Mouse (Mus musculus) neural tube, embryonic 11.5 days (tissue): ENCODE data around the gene Edn2. TPM values are rescaled to one million over a fixed set of nuclear protein-coding genes. Genes with fewer than 3 reads are reported as not detected.

ENCODE experiments used
- ATAC-seq: fragments of 200-750 bp; cut with Nextera tagmentation; 2 replicates; pipeline ENCODE4 v1.8.0; 2017; ENCODE audit warnings: moderate number of reproducible peaks, mild to moderate bottlenecking, moderate TSS enrichment, moderate library complexity; ENCODE audit not compliant: insufficient read depth, low FRiP score, low TSS enrichment
- DNase-seq: peaks from one replicate; pipeline ENCODE4 v3.0.0-alpha.2; 2015; ENCODE audit warnings: low spot score
- H3K27ac ChIP-seq: fragments of 300-500 bp; sonication (generic); 2 replicates; pipeline ENCODE4 v1.5.1; 2014; ENCODE audit warnings: low read depth, mild to moderate bottlenecking, low read length
- H3K27me3 ChIP-seq: fragments of 300-500 bp; sonication (generic); 2 replicates; pipeline ENCODE4 v1.6.1; 2014; ENCODE audit warnings: mild to moderate bottlenecking, low read length, mixed read lengths; ENCODE audit not compliant: control insufficient read depth, insufficient read depth
- H3K36me3 ChIP-seq: fragments of 300-500 bp; sonication (generic); 2 replicates; pipeline ENCODE4 v1.6.1; 2014; ENCODE audit warnings: mild to moderate bottlenecking, low read length, moderate library complexity, mixed read lengths; ENCODE audit not compliant: control insufficient read depth, insufficient read depth
- H3K4me1 ChIP-seq: fragments of 300-500 bp; sonication (generic); 2 replicates; pipeline ENCODE4 v1.6.1; 2014; ENCODE audit warnings: low read length, mixed read lengths; ENCODE audit not compliant: control insufficient read depth, insufficient read depth
- H3K4me2 ChIP-seq: fragments of 300-500 bp; sonication (generic); 2 replicates; pipeline ENCODE4 v1.6.1; 2014; ENCODE audit warnings: low read depth, mild to moderate bottlenecking, moderate library complexity
- H3K4me3 ChIP-seq: fragments of 300-500 bp; sonication (generic); 2 replicates; pipeline ENCODE4 v1.5.1; 2014; ENCODE audit warnings: low read depth, low read length
- H3K9ac ChIP-seq: fragments of 300-500 bp; sonication (generic); 2 replicates; pipeline ENCODE4 v1.6.1; 2014; ENCODE audit warnings: mild to moderate bottlenecking, low read length
- H3K9me3 ChIP-seq: fragments of 300-500 bp; sonication (generic); 2 replicates; pipeline ENCODE4 v1.6.1; 2016; ENCODE audit warnings: low read length; ENCODE audit not compliant: control insufficient read depth
- WGBS: fragments of 180-500 bp; shearing (Covaris S2); extraction: QIAGEN DNeasy Blood & Tissue Kit; methylation state at CpG from one replicate; pipeline ENCODE4 v1.1.7; 2014; 5-methylcytosine and 5-hydroxymethylcytosine counted together
- polyA plus RNA-seq: library from polyadenylated mRNA; unstranded; fragments of >200 nt; fragmentation: Nextera tagmentation; extraction: Ambion mirVana; gene quantifications from 2 replicates; pipeline ENCODE4 v1.2.1, GENCODE M21; 2014

Gene Edn2
- polyA plus RNA-seq, 1 experiment from 2014 or later = not detected

GRCm38 (mm10) chr4:120130926-120131325 lies 30.1 kb upstream of the Edn2 start:
- Histone ChIP-seq H3K9ac (no peak overlapping the region; the same call in 1 of the 2 replicates), H3K4me1 (0 out of 2 replicates have a peak, but pooled peaks cover 4% of the 10 kb centered on the region), H3K4me3 (no peak overlapping the region), H3K9me3 (no peaks in the 10 kb centered on the region), H3K4me2 (no peak overlapping the region), H3K36me3 (no peaks in the 10 kb centered on the region), H3K27me3 (no peaks in the 10 kb centered on the region), H3K27ac (no peak overlapping the region)
- ATAC-seq = no peak
- no peak for DNase-seq
- 49% methylated on average over 4 of the region's 4 CpGs for WGBS

- no peak overlapping the region for H3K27ac ChIP-seq
- WGBS = 78% methylated on average over 24 of the region's 24 CpGs
- H3K27me3 ChIP-seq = no peaks in the 10 kb centered on the region
- H3K4me3 ChIP-seq = no peak overlapping the region
- H3K9ac ChIP-seq = no peak overlapping the region
- DNase-seq (no peak), ATAC-seq (no peak)
- no peaks in the 10 kb centered on the region for H3K36me3 ChIP-seq
- 0 out of 2 replicates have a peak, but pooled peaks cover 4% of the 10 kb centered on the region for H3K4me1 ChIP-seq
- no peaks in the 10 kb centered on the region for H3K9me3 ChIP-seq
- H3K4me2 ChIP-seq = no peak overlapping the region
These were observed 29.4 kb upstream of the Edn2 start for GRCm38 (mm10) chr4:120131441-120132220.

GRCm38 (mm10) chr4:120134223-120134622 lies 26.8 kb upstream of the Edn2 start:
- no peak for DNase-seq
- no peaks in the 10 kb centered on the region for H3K36me3 ChIP-seq
- H3K9ac ChIP-seq = no peak overlapping the region
- H3K9me3 ChIP-seq = no peaks in the 10 kb centered on the region
- H3K27me3 ChIP-seq = no peaks in the 10 kb centered on the region
- no peak overlapping the region for H3K4me3 ChIP-seq
- no peak overlapping the region for H3K4me2 ChIP-seq
- no peak for ATAC-seq
- no peak overlapping the region for H3K27ac ChIP-seq
- H3K4me1 ChIP-seq = 0 out of 2 replicates have a peak, but pooled peaks cover 4% of the 10 kb centered on the region
- WGBS = 73% methylated on average over 6 of the region's 6 CpGs

GRCm38 (mm10) chr4:120141810-120142209 lies 19.2 kb upstream of the Edn2 start:
- DNase-seq (no peak), ATAC-seq (no peak)
- Histone ChIP-seq H3K4me3 (no peak overlapping the region), H3K27ac (no peak overlapping the region), H3K4me1 (no peaks in the 10 kb centered on the region), H3K4me2 (no peak overlapping the region), H3K9ac (no peak overlapping the region), H3K27me3 (no peaks in the 10 kb centered on the region), H3K36me3 (no peaks in the 10 kb centered on the region), H3K9me3 (no peaks in the 10 kb centered on the region)
- 76% methylated on average over 1 of the region's 1 CpGs for WGBS

GRCm38 (mm10) chr4:120142905-120143304 lies 18.1 kb upstream of the Edn2 start:
- no peak overlapping the region for H3K27ac ChIP-seq
- no peak overlapping the region for H3K9ac ChIP-seq
- no peaks in the 10 kb centered on the region for H3K9me3 ChIP-seq
- no peaks in the 10 kb centered on the region for H3K4me1 ChIP-seq
- ATAC-seq (no peak), DNase-seq (no peak)
- H3K4me3 ChIP-seq = no peak overlapping the region
- no peak overlapping the region for H3K4me2 ChIP-seq
- no peaks in the 10 kb centered on the region for H3K36me3 ChIP-seq
- 79% methylated on average over 9 of the region's 9 CpGs for WGBS
- no peaks in the 10 kb centered on the region for H3K27me3 ChIP-seq

- H3K36me3 ChIP-seq = no peaks in the 10 kb centered on the region
- no peaks in the 10 kb centered on the region for H3K9me3 ChIP-seq
- DNase-seq (no peak), ATAC-seq (no peak)
- 81% methylated on average over 5 of the region's 5 CpGs for WGBS
- no peak overlapping the region for H3K9ac ChIP-seq
- no peaks in the 10 kb centered on the region for H3K27me3 ChIP-seq
- H3K4me2 ChIP-seq = no peak overlapping the region
- no peak overlapping the region for H3K27ac ChIP-seq
- no peaks in the 10 kb centered on the region for H3K4me1 ChIP-seq
- H3K4me3 ChIP-seq = no peak overlapping the region
These were observed 16.7 kb upstream of the Edn2 start for GRCm38 (mm10) chr4:120144343-120144742.

- Histone ChIP-seq H3K9me3 (no peaks in the 10 kb centered on the region), H3K27ac (no peak overlapping the region), H3K9ac (no peak overlapping the region), H3K27me3 (no peaks in the 10 kb centered on the region), H3K4me3 (no peak overlapping the region), H3K4me2 (no peak overlapping the region), H3K36me3 (no peaks in the 10 kb centered on the region), H3K4me1 (no peaks in the 10 kb centered on the region)
- WGBS = 71% methylated on average over 8 of the region's 8 CpGs
- ATAC-seq (no peak), DNase-seq (no peak)
These were observed 15.1 kb upstream of the Edn2 start for GRCm38 (mm10) chr4:120145931-120146330.

GRCm38 (mm10) chr4:120148291-120149141 lies 12.5 kb upstream of the Edn2 start:
- Histone ChIP-seq H3K36me3 (no peaks in the 10 kb centered on the region), H3K4me2 (peak overlapping the region; percentile 48), H3K4me3 (peak overlapping the region; percentile 20), H3K4me1 (no peaks in the 10 kb centered on the region), H3K9me3 (no peaks in the 10 kb centered on the region), H3K27ac (no peak overlapping the region), H3K27me3 (no peaks in the 10 kb centered on the region), H3K9ac (peak overlapping the region; percentile 55)
- WGBS = 7% methylated on average over 45 of the region's 45 CpGs
- DNase-seq (peak; percentile 84), ATAC-seq (peak; percentile 76)
